Mouse (Mus musculus) T-helper 2 cell (primary cell): ENCODE results near the gene Acrbp.
"Not testable (repeated sequence)": the region's sequence is repeated elsewhere in the genome, so short reads cannot be mapped to it uniquely, and the experiment has no call there.

Experiments used
- in situ Hi-C: fragments of 300-600 bp; cut with MboI, MseI; formaldehyde crosslinking; loops from one replicate; pipeline ENCODE4 v1.15.1; 2025; ENCODE audit warnings: high pct_unique_total_duplicates

The Acrbp gene

DNA sequence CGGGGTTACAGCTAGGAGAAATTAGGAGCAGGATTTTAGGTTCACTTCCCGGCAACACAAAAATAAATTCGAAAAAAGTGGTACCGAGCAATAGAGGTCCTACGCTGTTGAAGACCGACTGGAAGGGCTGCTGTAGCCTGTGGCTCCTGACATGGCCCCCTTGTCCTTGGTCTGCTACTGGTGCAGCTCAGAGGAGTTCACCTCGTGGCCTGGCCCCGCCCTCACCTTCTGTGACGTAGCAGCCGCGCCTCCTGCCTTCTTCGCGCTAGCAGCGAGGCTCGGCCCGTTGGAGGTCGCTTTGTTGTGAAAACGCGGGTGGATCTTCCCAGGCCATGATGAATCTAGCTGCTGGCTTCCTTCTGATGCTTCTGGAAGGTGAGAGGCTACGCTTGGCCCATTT lies at the start of gene Acrbp:
Acrbp (plus strand) TSS at position 12 of the 400 bp plus-strand sequence.
- in situ Hi-C loops: loop anchor here (5.0 kb wide), 1 partner anchor 33 kb away; no protein-coding TSS in a partner anchor

DNA sequence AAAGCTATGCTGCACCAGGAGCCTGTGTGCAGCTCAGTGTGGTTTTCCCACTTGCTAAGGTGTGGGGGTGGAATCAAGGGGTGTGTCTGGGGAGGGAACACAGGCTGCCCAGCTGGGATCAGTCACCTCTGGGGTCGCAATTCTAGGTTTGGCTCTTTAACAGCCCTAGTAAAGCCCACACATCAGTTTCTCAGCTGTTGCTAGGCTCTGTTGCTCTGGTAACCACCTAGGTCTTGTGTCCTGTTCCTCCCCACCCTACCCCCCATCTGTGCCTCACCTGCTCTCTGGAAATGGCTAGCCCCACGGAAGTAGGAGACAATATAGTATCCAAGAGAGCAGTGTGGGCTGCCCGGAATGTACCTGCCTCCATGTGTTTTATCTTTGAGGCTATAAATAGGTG lies 45.8 kb upstream of the Acrbp start:
- in situ Hi-C loops: no loop called here

DNA sequence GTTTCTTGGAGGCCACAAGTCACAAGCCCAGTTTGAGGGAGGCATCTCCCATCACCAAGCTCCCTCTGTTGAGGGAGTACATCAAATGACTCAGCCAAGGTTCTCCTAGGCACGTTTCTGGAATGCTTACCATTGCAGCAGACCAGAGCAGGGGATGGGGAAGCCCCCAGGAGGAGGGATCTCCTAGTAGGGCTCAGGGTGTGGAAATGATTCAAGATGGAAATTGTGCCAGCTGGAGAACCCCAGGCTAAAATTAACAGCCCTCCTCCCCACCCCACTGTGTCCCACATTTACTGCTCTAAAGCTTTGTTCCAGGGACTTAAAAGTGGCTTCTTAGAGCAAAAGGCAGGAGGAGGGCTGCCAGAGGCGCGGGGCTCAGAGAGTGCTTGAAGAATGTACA lies 44.4 kb upstream of the Acrbp start:
- in situ Hi-C loops: loop anchor here (5.0 kb wide), 1 partner anchor 68 kb away; no protein-coding TSS in a partner anchor

DNA sequence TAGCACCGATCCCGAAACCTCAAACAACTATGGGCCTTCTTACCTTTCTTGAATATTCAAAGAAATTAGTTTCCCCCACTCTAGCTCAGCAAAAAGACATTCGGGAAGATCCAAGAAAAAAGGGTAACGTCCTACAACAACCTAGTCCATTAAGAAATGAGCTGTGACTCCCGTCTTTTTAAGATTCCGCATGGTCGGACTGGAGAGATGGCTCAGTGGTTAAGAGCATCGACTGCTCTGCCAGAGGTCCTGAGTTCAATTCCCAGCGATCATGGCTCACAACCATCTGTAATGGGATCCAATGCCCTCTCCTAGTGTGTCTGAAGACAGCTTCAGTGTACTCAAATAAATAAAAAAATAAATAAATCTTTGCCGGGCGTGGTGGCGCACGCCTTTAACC lies 41.4 kb upstream of the Acrbp start:
- in situ Hi-C loops: loop anchor here (5.0 kb wide), 1 partner anchor 71 kb away; no protein-coding TSS in a partner anchor

DNA sequence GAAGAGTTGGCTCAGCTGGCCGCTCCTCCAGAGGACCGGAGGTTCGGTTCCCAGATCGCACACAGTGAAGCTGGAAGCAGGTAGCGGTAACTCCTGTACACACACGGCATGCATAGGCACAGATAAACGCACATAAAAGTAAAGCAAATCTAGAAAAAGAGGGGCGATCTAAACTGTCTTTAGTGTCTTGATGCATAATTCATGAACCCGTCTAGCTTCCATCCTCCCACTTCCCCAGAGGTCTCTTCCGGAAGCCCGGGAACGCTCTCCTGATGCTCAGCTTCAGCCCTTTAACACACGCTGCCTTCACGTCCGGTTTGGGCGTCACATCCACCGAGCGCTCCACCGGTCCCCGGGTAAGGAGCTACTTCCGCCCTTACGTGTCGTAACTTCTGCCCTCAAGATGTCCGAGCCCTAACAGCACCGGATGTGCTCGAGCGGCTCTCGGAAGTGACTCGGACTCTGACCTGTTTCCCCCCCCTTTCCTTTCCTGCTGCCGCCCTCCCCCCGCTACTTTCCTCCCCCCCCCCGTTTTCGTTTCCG lies 40.8 kb upstream of the Acrbp start:
- in situ Hi-C loops: loop anchor here (5.0 kb wide), 1 partner anchor 71 kb away; no protein-coding TSS in a partner anchor

DNA sequence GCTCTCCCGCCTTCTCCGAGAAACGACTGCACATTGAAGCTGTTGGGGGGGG lies 40.5 kb upstream of the Acrbp start, which contains the start of gene Zfp384:
Zfp384 (plus strand) TSS at position 17 of the 52 bp plus-strand sequence.
- in situ Hi-C loops: loop anchor here (5.0 kb wide), 1 partner anchor 72 kb away; no protein-coding TSS in a partner anchor

DNA sequence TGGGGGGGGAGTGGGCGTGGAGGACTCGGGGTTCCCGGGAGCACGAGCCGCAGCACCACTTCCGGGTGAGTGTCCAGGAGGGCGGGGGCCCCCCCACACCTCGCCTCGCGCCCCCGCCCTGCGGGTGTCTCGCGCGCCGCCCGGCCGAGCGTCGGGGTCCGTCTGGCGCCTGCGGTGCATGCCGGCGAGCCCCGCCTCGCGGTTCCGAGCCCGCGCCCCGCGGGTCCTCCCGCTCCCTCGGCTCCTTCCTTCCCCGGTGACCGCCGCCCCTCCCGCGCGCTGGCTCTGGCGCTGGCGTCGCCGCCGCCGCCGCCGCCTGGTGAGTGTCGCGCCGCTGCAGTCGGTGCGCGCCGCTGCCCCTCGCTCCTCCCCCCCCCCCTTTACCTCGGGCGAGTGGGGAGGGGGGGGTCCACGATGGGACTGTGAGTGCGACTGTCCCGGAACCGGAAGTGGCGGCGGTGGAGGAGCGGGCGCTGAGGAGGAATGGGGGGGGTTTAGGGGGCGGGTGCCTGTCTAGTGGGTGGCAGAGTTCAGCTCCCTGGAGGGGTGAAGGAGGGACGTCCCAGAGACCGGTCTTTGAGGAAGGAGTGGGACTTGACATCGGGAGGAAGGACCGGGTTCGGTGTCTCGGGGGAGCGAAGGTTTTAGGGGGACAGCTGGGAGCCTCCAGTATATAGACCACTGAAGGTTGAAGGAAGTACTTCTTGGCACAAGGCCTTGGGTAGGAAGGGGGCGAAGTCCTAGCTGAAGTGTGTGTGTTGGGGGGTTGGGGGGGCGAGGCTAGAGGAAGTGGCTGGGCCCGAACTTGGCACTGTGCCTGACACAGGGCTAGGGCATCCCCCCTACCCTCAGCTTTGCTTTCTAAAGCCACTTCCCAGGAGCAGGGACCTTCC lies 40.1 kb upstream of the Acrbp start:
- in situ Hi-C loops: loop anchor here (5.0 kb wide), 1 partner anchor 72 kb away; no protein-coding TSS in a partner anchor

DNA sequence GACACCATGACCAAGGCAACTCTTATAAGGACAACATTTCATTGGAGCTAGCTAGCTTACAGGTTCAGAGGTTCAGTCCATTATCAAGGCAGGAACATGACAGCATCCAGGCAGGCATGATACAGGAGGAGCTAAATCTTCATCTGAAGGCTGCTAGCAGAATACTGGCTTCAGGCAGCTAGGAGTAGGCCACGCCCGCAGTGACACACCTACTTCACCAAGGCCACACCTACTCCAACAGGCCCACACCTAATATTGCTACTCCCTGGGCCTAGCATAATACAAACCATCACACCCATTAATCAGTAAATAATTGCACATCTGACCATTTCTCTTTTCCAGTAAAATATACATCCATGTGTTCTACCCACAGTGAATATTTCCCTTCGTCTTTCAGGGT lies 31.8 kb upstream of the Acrbp start:
- in situ Hi-C loops: no loop called here

DNA sequence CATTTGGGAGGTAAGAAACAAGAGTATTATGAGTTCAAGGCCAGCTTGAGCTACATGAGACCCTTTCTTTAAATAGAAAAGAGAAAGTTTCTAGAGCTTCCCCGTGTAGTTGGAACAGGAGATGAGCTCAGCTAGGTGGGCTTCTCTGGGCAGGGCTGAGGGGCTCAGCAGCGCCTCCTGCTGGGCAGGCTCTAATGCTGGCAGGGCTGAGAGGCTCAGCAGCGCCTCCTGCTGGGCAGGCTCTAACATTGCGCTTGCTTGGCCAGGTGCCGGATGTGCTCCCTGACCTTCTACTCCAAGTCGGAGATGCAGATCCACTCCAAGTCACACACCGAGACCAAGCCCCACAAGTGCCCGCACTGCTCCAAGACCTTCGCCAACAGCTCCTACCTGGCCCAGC lies 19.0 kb upstream of the Acrbp start:
- in situ Hi-C loops: loop anchor here (10.0 kb wide), 1 partner anchor 176 kb away; the partner anchor contains the start of gene P3h3

DNA sequence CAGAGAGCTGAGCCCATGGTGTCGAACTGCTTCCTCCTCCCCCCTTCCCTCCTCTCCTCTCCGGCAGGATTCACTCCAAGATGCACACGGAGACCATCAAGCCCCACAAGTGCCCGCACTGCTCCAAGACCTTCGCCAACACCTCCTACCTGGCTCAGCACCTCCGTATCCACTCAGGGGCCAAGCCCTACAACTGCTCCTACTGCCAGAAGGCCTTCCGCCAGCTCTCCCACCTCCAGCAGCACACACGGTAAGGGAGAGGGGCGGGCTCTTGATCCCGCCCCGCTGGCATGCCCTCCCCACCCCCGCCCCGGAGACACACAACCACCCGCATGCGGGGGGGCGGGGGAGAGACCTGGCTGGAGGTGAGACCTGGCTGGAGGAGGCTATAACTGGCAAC lies 17.9 kb upstream of the Acrbp start:
- in situ Hi-C loops: loop anchor here (10.0 kb wide), 1 partner anchor 177 kb away; the partner anchor contains the start of gene P3h3

DNA sequence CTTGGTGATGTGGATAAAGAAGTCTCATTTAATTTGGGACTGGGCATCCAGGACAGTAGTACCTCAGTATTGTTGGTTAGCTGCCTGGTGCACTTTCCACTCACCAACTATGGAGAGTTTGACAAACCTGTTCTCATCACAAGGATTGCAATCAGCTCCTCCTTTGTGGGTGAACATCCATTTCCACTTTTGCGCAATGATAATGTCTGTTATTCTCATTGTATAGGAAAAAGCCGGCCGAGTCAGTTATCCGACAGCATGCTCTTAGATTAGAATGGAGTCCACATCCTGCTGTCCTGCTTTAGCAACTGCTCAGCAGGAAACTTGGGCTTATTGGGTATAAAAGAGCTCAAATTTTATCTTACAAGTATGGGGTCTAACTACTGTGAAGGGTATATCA lies 10.8 kb upstream of the Acrbp start:
- in situ Hi-C loops: loop anchor here (10.0 kb wide), 1 partner anchor 184 kb away; the partner anchor contains the start of gene P3h3

DNA sequence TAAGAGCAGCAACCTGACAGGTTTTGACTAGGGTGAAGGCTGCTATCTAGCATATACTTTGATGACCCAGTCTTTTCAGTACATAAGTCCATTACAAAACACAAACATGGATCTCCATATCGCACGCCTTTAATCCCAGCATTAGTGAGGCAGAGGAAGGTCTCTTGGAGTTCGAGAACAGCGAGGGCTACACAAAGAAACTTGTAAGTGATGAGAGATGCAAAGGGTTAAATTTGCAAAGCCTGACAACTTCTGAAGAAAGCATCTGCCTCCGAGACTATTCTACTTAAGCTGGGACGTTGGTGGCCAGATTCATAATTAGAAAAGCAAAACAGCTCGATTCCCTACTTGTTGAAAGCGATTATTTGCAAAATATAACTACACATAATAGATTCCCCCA lies 10.4 kb upstream of the Acrbp start:
- in situ Hi-C loops: loop anchor here (10.0 kb wide), 1 partner anchor 184 kb away; the partner anchor contains the start of gene P3h3

DNA sequence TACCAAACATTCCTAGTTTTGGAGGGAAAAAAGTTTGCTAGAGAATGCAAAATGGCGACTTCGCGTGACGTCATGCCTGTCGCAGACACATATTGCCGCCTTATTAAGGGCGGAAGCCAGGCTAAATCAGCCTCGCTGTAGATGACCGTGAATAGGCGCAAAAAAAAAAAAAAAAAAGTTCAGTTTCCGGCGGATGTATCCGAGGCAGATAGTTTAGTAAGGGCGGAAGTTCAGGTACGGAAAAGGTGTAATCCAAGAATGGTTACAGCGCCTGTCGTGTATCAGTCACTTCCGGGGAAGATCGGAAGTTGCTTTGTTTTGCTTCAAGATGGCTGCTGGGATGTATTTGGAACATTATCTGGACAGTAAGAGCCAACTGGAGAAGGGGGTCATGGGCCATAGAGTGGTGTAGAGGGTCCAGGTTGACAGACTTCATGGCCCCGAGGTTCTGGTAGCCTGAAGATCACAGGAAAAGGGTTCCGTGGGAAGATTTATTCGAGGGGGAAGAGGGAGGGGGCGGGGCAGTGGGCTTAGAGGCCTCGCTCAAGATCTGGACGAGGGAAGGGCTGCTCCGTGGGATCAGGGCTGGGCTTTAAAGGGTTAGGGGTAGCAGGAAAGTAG lies 9.8 kb upstream of the Acrbp start, which contains the start of gene Ing4:
Ing4 (plus strand) TSS at position 228 of the 621 bp plus-strand sequence.
- in situ Hi-C loops: loop anchor here (10.0 kb wide), 1 partner anchor 185 kb away; the partner anchor contains the start of gene P3h3

DNA sequence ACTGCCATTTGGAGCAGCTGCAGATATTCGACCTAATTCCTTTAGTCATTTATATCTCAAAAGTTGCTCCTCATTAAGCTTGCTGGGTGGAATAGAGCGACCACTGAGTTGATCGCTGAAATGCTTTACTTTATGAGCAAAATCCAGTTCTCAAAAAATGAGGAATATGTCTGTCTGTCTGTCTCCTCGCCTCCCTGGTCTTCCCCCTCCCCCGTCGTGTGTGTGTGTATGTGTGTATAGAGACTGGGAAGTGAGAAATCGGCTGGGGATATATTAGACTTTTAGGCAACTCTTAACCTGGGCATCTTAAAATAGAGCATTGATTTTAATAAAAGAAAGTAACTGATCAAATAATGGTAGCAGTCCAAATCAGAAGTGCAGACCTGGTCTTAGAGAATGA lies 9.3 kb upstream of the Acrbp start:
- in situ Hi-C loops: no loop called here

DNA sequence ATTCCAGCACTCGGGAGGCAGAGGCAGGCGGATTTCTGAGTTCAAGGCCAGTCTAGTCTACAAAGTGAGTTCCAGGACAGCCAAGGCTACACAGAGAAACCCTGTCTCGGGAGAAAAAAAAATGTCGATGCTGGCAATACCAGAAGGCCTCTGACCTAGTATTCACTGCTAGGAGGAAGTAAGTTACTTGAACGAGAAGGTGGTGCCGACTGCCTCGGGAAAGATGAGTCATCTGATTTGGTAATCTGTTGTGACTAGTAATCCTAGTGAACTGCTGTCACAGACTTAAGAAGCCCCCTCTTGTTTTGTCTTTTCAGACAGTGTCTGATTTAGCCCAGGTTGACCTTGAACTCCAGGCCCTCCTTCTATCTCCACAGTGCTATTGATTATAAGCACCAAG lies 8.4 kb upstream of the Acrbp start:
- in situ Hi-C loops: no loop called here

DNA sequence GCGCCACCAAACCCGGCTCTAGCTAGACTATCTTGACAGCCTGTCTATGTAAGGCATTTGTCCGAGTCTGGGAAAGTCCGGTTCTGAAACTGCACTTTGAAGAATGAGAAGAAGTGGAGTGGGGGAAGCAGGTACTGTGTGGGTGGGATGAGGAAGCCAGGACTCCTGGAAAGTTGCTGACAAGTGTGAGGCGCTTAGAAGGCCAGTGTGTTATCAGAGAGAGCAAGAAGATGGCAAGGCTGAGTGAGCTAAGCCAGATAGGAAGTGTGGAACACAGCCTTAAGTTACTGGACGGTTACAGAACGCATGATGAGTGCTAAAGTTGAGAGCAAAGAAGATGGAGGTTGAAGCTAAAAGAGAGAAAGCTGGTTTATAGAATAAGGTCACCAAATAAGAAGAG lies 7.4 kb upstream of the Acrbp start:
- in situ Hi-C loops: no loop called here

DNA sequence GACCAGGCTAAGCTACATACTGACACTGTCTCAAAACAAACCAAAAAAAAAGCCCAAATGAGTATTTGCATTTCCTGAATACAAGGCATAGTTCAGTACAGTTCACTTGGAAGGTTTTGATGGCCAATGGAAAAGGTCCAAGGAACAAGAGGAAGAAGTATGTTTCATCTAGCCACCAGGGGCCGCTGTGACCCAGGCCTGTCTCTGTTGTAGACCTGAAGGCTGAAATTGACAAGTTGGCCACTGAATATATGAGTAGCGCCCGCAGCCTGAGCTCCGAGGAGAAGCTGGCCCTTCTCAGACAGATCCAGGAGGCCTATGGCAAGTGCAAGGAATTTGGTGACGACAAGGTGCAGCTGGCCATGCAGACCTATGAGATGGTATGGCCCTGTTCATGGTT lies 2.8 kb upstream of the Acrbp start:
- in situ Hi-C loops: loop anchor here (5.0 kb wide), 1 partner anchor 36 kb away; no protein-coding TSS in a partner anchor

DNA sequence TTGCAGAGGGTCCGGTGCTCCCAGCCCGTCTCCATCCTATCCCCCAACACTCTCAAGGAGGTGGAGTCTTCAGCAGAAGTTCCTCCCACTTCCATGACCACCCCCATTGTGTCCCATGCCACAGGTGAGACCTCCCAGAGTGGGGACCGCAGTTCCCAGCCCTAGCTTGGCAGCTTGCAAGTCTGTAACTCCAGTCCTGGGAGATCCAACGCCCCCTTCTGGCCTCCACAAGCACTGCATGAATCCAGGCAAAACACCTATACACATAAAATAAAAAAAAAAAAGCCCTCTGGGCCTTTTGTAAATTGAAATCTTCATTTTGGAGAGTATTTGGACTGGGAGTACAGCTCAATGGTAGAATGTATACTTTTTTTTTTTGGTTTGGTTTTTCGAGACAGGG lies 1.7 kb downstream of the Acrbp start:
- in situ Hi-C loops: no loop called here

DNA sequence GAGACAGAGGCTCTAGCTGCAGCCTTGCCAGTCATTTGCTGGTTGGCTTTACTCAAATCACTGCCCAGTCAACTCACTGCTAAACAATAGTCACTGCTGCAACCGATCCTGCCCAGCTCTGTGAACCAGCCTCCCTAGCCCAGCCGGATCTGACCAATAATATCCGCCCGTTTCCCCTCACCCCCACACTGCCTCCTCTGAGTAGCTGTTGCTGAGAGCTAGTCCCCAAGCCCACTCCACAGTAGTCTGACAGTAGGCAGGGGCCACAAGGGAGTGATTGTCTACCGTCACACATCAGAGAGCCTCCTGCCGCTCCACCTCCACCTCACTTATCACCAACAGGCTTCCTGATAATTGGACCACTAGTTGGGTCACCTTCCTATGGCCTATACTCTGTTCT lies 12.0 kb downstream of the Acrbp start:
- in situ Hi-C loops: no loop called here

DNA sequence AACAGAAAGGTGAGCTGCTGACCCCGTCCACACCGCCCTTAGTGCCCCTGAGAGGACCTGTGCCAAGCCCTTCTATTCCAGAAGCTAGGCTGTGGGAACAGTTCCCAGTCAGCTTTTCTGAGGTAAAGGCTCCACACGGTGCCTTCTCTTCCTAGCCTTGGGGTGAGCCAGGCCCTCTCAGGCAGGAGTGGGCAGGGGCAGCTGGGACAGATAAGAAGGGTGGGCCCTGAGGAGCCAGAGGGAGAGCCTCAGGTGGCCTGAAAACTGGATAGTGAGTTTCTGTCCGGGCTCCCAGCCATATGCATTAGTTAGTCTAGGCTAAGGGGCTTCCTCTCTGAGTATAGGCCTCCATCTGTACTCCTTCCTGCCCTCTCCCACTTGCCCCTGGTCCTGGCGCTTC lies 13.0 kb downstream of the Acrbp start:
- in situ Hi-C loops: no loop called here

DNA sequence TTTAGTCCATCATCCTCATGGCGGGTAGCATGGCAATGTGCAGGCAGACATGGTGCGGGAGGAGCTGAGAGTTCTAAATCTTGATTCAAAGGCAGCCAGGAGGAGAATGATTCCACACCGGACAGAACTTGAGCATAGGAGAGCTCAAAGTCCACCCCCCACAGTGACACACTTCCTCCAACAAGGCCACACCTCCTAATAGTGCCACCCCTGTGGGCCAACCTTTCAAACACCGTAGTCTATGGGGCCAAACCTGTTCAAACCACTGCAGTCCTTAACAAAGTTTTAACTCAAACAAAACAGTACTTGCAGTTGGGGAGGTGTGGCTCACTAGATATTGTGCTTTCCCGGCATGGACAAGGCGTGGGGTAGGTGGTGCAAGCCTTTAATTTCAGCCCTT lies 14.4 kb downstream of the Acrbp start:
- in situ Hi-C loops: no loop called here

DNA sequence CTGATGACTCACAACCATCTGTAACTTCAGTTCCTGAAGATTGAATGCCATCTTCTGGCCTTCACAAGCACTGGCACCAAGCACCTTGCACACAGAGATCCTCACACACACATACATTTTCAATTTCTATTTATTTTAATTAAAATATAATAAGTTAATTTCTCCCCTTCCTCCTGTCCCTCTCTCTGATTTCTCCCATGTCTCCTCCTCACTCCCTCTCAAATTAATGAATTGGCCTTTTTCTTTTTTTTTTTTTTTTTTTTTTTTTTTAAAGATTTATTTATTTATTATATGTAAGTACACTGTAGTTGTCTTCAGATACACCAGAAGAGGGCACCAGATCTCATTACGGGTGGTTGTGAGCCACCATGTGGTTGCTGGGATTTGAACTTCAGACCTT lies 15.7 kb downstream of the Acrbp start:
- in situ Hi-C loops: not testable (repeated sequence)
